Mouse (Mus musculus): ENCODE measurements around the gene P4ha3. TPM values are rescaled to one million over a fixed set of nuclear protein-coding genes. Genes with fewer than 3 reads are reported as not detected.

Gene P4ha3
- total and polyA plus RNA-seq, 2 experiments from 2014 or later = 2.9 to 9.3 TPM

- peak overlapping the region; percentile 74 for H3K27ac ChIP-seq
- WGBS = 66% methylated on average over 12 of the region's 12 CpGs
Measured at GRCm38 (mm10) chr7:100310290-100310689, 25.0 kb downstream of the P4ha3 start.

GRCm38 (mm10) chr7:100312716-100313115 is 27.4 kb downstream of the P4ha3 start:
- H3K36me3 ChIP-seq (ENCODE audit: insufficient read depth, low read length) = no peaks in the 10 kb centered on the region
- DNase-seq (ENCODE audit: low spot score) = no peak
- no peak for TF ChIP-seq CTCF (IDR thresholded peaks at IDR 0.05; ENCODE audit: low read depth)
- no peaks in the 10 kb centered on the region for H3K9me3 ChIP-seq (ENCODE audit: low read length)
- 93% methylated on average over 4 of the region's 4 CpGs for WGBS
- peaks cover 20% of the 10 kb centered on the region for H3K4me1 ChIP-seq (ENCODE audit: insufficient read depth, low read length)
- no peaks in the 10 kb centered on the region for H3K27me3 ChIP-seq (ENCODE audit: insufficient read depth, low read length)
- H3K27ac ChIP-seq = no peak overlapping the region
- no peak for ATAC-seq
- no peak overlapping the region for H3K4me3 ChIP-seq (ENCODE audit: low read length)
- H3K4me2 ChIP-seq (ENCODE audit: low read depth, low read length) = no peak overlapping the region
- no peak overlapping the region for H3K9ac ChIP-seq (replicated peaks; ENCODE audit: low read length)

More at GRCm38 (mm10) chr7:100310290-100310689, 25.0 kb downstream of the P4ha3 start:
- Histone ChIP-seq H3K9me3 (ENCODE audit: low read length) (no peaks in the 10 kb centered on the region), H3K4me3 (ENCODE audit: low read length) (no peak overlapping the region), H3K9ac (replicated peaks; ENCODE audit: low read length) (no peak overlapping the region), H3K4me1 (ENCODE audit: insufficient read depth, low read length) (peaks cover 25% of the 10 kb centered on the region), H3K4me2 (ENCODE audit: low read depth, low read length) (no peak overlapping the region), H3K36me3 (ENCODE audit: insufficient read depth, low read length) (no peaks in the 10 kb centered on the region), H3K27me3 (ENCODE audit: insufficient read depth, low read length) (no peaks in the 10 kb centered on the region)
- no peak for ATAC-seq
- no peak for TF ChIP-seq CTCF (IDR thresholded peaks at IDR 0.05; ENCODE audit: low read depth)
- DNase-seq (ENCODE audit: low spot score) = no peak

GRCm38 (mm10) chr7:100316924-100317323 is 31.6 kb downstream of the P4ha3 start:
- H3K9me3 ChIP-seq (ENCODE audit: low read length) = no peaks in the 10 kb centered on the region
- ATAC-seq = no peak
- TF ChIP-seq CTCF (IDR thresholded peaks at IDR 0.05; ENCODE audit: low read depth) = no peak
- no peak overlapping the region for H3K4me2 ChIP-seq (ENCODE audit: low read depth, low read length)
- 94% methylated on average over 8 of the region's 8 CpGs for WGBS
- H3K27me3 ChIP-seq (ENCODE audit: insufficient read depth, low read length) = no peaks in the 10 kb centered on the region
- no peaks in the 10 kb centered on the region for H3K36me3 ChIP-seq (ENCODE audit: insufficient read depth, low read length)
- H3K4me1 ChIP-seq (ENCODE audit: insufficient read depth, low read length) = no peaks in the 10 kb centered on the region
- DNase-seq (ENCODE audit: low spot score) = no peak
- H3K9ac ChIP-seq (replicated peaks; ENCODE audit: low read length) = no peak overlapping the region
- H3K27ac ChIP-seq = no peak overlapping the region
- no peak overlapping the region for H3K4me3 ChIP-seq (ENCODE audit: low read length)

- no peak for TF ChIP-seq CTCF (IDR thresholded peaks at IDR 0.05; ENCODE audit: low read depth)
- H3K36me3 ChIP-seq (ENCODE audit: insufficient read depth, low read length) = no peaks in the 10 kb centered on the region
- no peaks in the 10 kb centered on the region for H3K9me3 ChIP-seq (ENCODE audit: low read length)
- WGBS = 95% methylated on average over 5 of the region's 5 CpGs
- no peak overlapping the region for H3K4me3 ChIP-seq (ENCODE audit: low read length)
- H3K4me2 ChIP-seq (ENCODE audit: low read depth, low read length) = no peak overlapping the region
- no peak for DNase-seq (ENCODE audit: low spot score)
- no peak overlapping the region for H3K9ac ChIP-seq (replicated peaks; ENCODE audit: low read length)
- no peaks in the 10 kb centered on the region for H3K27me3 ChIP-seq (ENCODE audit: insufficient read depth, low read length)
- no peak overlapping the region for H3K27ac ChIP-seq
- ATAC-seq = no peak
- H3K4me1 ChIP-seq (ENCODE audit: insufficient read depth, low read length) = no peaks in the 10 kb centered on the region
Measured at GRCm38 (mm10) chr7:100317534-100317933, 32.2 kb downstream of the P4ha3 start.

GRCm38 (mm10) chr7:100323721-100324120 is 38.4 kb downstream of the P4ha3 start:
- DNase-seq (ENCODE audit: low spot score) (no peak), ATAC-seq (no peak)
- TF ChIP-seq CTCF (IDR thresholded peaks at IDR 0.05; ENCODE audit: low read depth) = no peak
- WGBS = 73% methylated on average over 3 of the region's 3 CpGs
- Histone ChIP-seq H3K27me3 (ENCODE audit: insufficient read depth, low read length) (no peaks in the 10 kb centered on the region), H3K9me3 (ENCODE audit: low read length) (no peaks in the 10 kb centered on the region), H3K27ac (no peak overlapping the region), H3K36me3 (ENCODE audit: insufficient read depth, low read length) (peaks cover 7% of the 10 kb centered on the region; the same call in 1 of the 2 replicates), H3K4me3 (ENCODE audit: low read length) (no peak overlapping the region), H3K9ac (replicated peaks; ENCODE audit: low read length) (no peak overlapping the region), H3K4me2 (ENCODE audit: low read depth, low read length) (no peak overlapping the region), H3K4me1 (ENCODE audit: insufficient read depth, low read length) (no peaks in the 10 kb centered on the region)

GRCm38 (mm10) chr7:100325482-100325881 is 40.2 kb downstream of the P4ha3 start:
- H3K9me3 ChIP-seq (ENCODE audit: low read length) = no peaks in the 10 kb centered on the region
- peaks cover 13% of the 10 kb centered on the region; the same call in 1 of the 2 replicates for H3K36me3 ChIP-seq (ENCODE audit: insufficient read depth, low read length)
- 68% methylated on average over 6 of the region's 6 CpGs for WGBS
- H3K9ac ChIP-seq (replicated peaks; ENCODE audit: low read length) = no peak overlapping the region
- H3K4me2 ChIP-seq (ENCODE audit: low read depth, low read length) = no peak overlapping the region
- peak; percentile 85 for TF ChIP-seq CTCF (IDR thresholded peaks at IDR 0.05; ENCODE audit: low read depth)
- no peak overlapping the region for H3K27ac ChIP-seq
- H3K27me3 ChIP-seq (ENCODE audit: insufficient read depth, low read length) = no peaks in the 10 kb centered on the region
- no peaks in the 10 kb centered on the region for H3K4me1 ChIP-seq (ENCODE audit: insufficient read depth, low read length)
- peak; percentile 73 for DNase-seq (ENCODE audit: low spot score)
- ATAC-seq = no peak
- no peak overlapping the region for H3K4me3 ChIP-seq (ENCODE audit: low read length)

- H3K27me3 ChIP-seq (ENCODE audit: insufficient read depth, low read length) = no peaks in the 10 kb centered on the region
- ATAC-seq (no peak), DNase-seq (ENCODE audit: low spot score) (no peak)
- peaks cover 26% of the 10 kb centered on the region; the same call in 1 of the 2 replicates for H3K36me3 ChIP-seq (ENCODE audit: insufficient read depth, low read length)
- no peaks in the 10 kb centered on the region for H3K9me3 ChIP-seq (ENCODE audit: low read length)
- no peak overlapping the region for H3K27ac ChIP-seq
- H3K4me1 ChIP-seq (ENCODE audit: insufficient read depth, low read length) = no peaks in the 10 kb centered on the region
- no peak overlapping the region for H3K4me3 ChIP-seq (ENCODE audit: low read length)
- WGBS = 86% methylated on average over 7 of the region's 7 CpGs
- no peak overlapping the region for H3K4me2 ChIP-seq (ENCODE audit: low read depth, low read length)
- no peak for TF ChIP-seq CTCF (IDR thresholded peaks at IDR 0.05; ENCODE audit: low read depth)
- no peak overlapping the region for H3K9ac ChIP-seq (replicated peaks; ENCODE audit: low read length)
Measured at GRCm38 (mm10) chr7:100327514-100327913, 42.2 kb downstream of the P4ha3 start.
